Mouse (Mus musculus): ENCODE data around the gene Pdlim4.

Gene Pdlim4

GRCm38 (mm10) chr11:54100045-54100691 lies 31.4 kb upstream of the Pdlim4 start, which contains the start of gene P4ha2:
Gene P4ha2, plus strand, starts transcription at chr11:54100095.
- in situ Hi-C loops (cut with MboI; ENCODE audit: low pct_unique_long_range_greater_than_20kb in 1 of 2, low sequenced_read_pairs in 2 of 2, unreplicated experiment in 1 of 2): no loop called here

DNA sequence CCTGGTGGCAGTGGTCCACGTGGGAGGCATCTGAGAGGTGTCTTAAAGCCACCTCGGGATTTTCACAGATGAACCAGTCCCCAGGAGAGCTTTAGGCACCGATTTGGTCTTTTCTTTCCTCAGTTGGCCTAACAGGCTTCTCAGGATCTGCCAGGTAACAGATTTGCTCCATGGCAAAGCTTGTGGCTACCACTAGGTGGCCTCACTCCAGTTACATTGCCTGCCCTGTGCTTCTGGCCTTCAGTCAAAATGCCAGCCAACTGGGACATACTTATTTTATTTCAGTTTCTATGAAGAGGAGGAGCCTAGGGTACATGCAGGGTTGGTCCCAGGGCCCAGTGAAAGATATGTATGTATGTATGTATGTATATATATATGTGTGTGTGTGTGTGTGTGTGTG lies 24.2 kb upstream of the Pdlim4 start:
- in situ Hi-C loops (cut with MboI; ENCODE audit: low pct_unique_long_range_greater_than_20kb in 1 of 2, low sequenced_read_pairs in 2 of 2, unreplicated experiment in 1 of 2): no loop called here

DNA sequence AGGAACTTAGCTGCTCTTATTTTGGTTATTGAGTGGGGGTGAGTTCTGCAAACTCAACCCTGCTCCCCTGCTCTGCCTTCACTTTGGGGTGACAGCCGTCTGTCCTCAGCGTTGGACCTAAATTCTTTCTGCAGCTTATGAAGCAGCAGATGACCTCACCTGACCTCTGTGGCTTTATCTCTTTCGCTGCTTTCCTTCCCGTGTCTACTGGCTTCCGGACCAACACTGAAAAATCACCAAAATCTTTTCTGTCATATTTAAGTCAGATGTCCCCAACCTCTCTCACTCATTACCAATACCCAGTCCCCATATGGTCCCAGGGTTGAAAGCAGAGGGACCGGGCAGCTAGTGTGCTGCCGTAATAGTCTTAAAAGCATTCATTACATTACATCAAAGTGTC lies 23.4 kb upstream of the Pdlim4 start:
- in situ Hi-C loops (cut with MboI; ENCODE audit: low pct_unique_long_range_greater_than_20kb in 1 of 2, low sequenced_read_pairs in 2 of 2, unreplicated experiment in 1 of 2): no loop called here

GRCm38 (mm10) chr11:54091726-54092125 lies 22.9 kb upstream of the Pdlim4 start:
- in situ Hi-C loops (cut with MboI; ENCODE audit: low pct_unique_long_range_greater_than_20kb in 1 of 2, low sequenced_read_pairs in 2 of 2, unreplicated experiment in 1 of 2): no loop called here

DNA sequence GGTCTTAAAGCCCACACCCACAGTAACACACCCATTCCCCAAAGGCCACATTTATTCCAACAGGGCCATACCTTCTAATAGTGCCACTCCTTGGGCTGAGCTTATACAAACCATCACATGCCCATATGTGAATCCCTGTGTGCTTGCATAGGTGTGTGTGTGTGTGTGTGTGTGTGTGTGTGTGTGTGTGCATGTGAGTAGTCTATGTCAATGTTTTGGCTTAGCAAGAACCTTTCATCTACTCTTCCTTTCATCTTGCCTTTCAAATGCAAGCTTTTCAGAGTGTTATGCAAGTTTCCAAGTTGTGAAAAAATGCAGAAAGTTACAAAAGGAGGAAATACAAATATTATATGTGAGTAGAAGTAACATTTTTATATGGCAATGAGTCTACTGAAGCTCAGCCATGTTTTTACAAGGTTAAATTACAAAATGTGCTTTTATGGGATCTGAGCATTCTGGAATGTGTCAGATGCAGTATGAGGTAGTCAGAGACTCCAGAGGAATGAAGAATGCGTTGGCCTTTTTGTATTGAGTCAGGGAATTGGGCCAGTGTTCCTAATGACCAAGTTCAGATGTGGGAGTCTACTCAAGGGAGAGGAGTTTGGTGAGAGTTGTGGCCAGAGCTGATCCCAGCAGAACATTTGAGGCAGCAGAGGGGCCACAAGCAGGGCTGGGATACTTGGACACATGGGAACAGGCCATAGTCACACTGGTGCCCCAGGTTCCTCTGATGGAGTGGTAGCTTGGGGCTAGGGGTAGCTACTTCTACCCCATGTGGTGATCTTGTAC lies 21.5 kb upstream of the Pdlim4 start:
- in situ Hi-C loops (cut with MboI; ENCODE audit: low pct_unique_long_range_greater_than_20kb in 1 of 2, low sequenced_read_pairs in 2 of 2, unreplicated experiment in 1 of 2): no loop called here

DNA sequence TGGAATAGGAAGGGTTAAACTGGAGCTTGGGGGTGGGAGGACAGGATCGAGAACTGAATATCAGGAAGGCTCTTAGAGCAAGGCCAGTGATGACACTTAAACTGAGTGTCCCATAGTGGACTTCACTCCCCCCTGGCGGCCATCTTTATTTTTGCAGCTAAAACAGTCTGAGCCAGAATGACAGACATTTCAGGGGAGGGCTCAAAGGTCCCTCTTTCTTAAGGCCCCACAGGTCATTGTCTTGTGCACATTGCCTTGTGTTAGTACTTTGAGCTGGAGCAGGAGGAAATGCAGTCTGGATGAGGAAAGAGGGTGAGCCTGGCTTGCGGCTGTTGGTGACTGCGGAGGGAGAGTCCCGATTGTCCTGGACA lies 20.1 kb upstream of the Pdlim4 start:
- in situ Hi-C loops (cut with MboI; ENCODE audit: low pct_unique_long_range_greater_than_20kb in 1 of 2, low sequenced_read_pairs in 2 of 2, unreplicated experiment in 1 of 2): loop anchor here in 1 of 2 experiments (10.0 kb wide), 1 partner anchor 84 kb away; no protein-coding TSS in a partner anchor

- in situ Hi-C loops (cut with MboI; ENCODE audit: low pct_unique_long_range_greater_than_20kb in 1 of 2, low sequenced_read_pairs in 2 of 2, unreplicated experiment in 1 of 2): loop anchor here in 1 of 2 experiments (10.0 kb wide), 1 partner anchor 84 kb away; no protein-coding TSS in a partner anchor
These were observed 19.6 kb upstream of the Pdlim4 start for GRCm38 (mm10) chr11:54088253-54088946.

DNA sequence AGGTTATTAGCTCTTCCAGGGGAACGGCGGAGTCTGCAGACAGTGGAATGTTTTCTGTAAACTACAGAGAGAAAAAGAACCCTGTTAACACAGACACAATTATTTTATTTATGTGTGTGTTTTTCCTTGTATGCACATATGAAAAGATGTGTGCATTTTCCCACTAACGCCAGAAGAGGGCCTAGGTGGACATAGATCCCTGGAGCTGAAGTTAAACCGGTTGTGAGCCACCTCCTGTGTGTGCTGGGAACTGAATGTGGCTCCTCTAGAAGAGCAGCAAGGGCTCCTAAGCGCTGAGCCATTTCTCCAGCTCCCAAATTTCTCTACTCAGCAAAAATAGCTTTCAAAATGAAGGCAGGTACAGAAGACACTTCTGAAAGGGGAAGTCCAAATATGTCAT lies 17.0 kb upstream of the Pdlim4 start:
- in situ Hi-C loops (cut with MboI; ENCODE audit: low pct_unique_long_range_greater_than_20kb in 1 of 2, low sequenced_read_pairs in 2 of 2, unreplicated experiment in 1 of 2): loop anchor here in 1 of 2 experiments (10.0 kb wide), 1 partner anchor 81 kb away; no protein-coding TSS in a partner anchor

- in situ Hi-C loops (cut with MboI; ENCODE audit: low pct_unique_long_range_greater_than_20kb in 1 of 2, low sequenced_read_pairs in 2 of 2, unreplicated experiment in 1 of 2): loop anchor here in 1 of 2 experiments (10.0 kb wide), 1 partner anchor 80 kb away; no protein-coding TSS in a partner anchor
These were observed 16.2 kb upstream of the Pdlim4 start for GRCm38 (mm10) chr11:54084976-54085375.

DNA sequence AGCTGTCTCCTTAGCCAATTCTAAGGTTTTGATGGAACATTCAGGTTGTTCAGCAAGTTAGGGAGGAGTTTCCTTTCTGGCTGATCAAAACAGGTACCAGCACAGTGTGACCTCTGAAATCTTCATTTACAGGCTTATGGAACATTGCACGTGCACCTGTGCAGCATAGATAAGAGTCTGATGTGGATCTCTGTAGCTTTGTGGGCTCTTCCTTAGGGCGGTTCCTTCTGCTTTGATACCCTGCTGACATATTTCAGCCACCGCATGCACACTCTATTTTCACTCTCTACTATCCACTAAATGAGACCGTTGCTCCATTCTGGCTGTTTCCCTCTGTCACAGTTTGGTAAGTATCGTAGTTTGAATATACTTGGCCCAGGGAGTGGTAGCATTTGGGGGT lies 13.9 kb upstream of the Pdlim4 start:
- in situ Hi-C loops (cut with MboI; ENCODE audit: low pct_unique_long_range_greater_than_20kb in 1 of 2, low sequenced_read_pairs in 2 of 2, unreplicated experiment in 1 of 2): loop anchor here in 1 of 2 experiments (10.0 kb wide), 1 partner anchor 78 kb away; no protein-coding TSS in a partner anchor

DNA sequence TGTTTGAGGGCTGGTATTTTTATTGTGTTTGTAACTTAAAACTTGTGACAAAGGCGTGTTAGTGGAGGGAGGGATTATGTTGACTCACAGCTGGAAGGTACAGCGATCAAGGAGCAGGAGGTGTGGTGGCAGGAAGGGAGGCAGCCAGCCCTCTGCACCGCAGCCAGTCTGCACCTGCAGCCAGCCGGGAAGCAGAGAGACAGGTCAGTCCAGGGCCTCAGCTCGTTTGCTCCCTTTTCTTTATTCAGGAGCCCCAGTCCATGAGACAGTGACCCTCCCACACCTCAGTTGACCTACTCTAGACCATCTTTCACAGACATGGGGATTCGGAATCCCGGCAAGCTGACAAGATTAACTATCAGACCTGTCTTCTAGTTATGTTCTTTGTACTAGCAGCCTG lies 11.6 kb upstream of the Pdlim4 start:
- in situ Hi-C loops (cut with MboI; ENCODE audit: low pct_unique_long_range_greater_than_20kb in 1 of 2, low sequenced_read_pairs in 2 of 2, unreplicated experiment in 1 of 2): loop anchor here in 1 of 2 experiments (10.0 kb wide), 1 partner anchor 76 kb away; no protein-coding TSS in a partner anchor

GRCm38 (mm10) chr11:54076101-54076500 lies 7.3 kb upstream of the Pdlim4 start:
- in situ Hi-C loops (cut with MboI; ENCODE audit: low pct_unique_long_range_greater_than_20kb in 1 of 2, low sequenced_read_pairs in 2 of 2, unreplicated experiment in 1 of 2): no loop called here

GRCm38 (mm10) chr11:54075353-54075752 lies 6.5 kb upstream of the Pdlim4 start:
- in situ Hi-C loops (cut with MboI; ENCODE audit: low pct_unique_long_range_greater_than_20kb in 1 of 2, low sequenced_read_pairs in 2 of 2, unreplicated experiment in 1 of 2): no loop called here

DNA sequence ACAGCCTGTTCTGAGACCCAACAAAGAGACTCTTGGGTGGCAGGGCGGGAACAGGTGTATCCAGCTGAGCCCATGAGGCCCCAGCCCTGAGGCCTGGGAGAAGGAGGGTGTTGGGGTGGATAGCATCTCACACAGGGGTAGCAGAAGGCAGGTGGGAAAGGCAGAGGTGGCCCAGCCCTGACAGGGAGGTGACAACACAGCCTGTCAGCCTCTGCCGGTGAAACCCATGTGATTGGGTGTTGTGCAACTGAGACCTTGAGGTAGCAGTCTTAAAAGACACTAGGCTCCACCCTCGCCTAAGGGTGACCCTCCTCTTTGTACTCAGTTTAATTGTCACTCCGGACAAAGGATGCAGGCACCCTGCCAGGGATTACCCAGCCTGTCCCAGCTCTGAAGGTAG lies 4.5 kb upstream of the Pdlim4 start:
- in situ Hi-C loops (cut with MboI; ENCODE audit: low pct_unique_long_range_greater_than_20kb in 1 of 2, low sequenced_read_pairs in 2 of 2, unreplicated experiment in 1 of 2): no loop called here

GRCm38 (mm10) chr11:54071726-54072445 lies 3.1 kb upstream of the Pdlim4 start:
- in situ Hi-C loops (cut with MboI; ENCODE audit: low pct_unique_long_range_greater_than_20kb in 1 of 2, low sequenced_read_pairs in 2 of 2, unreplicated experiment in 1 of 2): no loop called here

GRCm38 (mm10) chr11:54067996-54068519 lies 756 bp downstream of the Pdlim4 start:
- in situ Hi-C loops (cut with MboI; ENCODE audit: low pct_unique_long_range_greater_than_20kb in 1 of 2, low sequenced_read_pairs in 2 of 2, unreplicated experiment in 1 of 2): no loop called here

DNA sequence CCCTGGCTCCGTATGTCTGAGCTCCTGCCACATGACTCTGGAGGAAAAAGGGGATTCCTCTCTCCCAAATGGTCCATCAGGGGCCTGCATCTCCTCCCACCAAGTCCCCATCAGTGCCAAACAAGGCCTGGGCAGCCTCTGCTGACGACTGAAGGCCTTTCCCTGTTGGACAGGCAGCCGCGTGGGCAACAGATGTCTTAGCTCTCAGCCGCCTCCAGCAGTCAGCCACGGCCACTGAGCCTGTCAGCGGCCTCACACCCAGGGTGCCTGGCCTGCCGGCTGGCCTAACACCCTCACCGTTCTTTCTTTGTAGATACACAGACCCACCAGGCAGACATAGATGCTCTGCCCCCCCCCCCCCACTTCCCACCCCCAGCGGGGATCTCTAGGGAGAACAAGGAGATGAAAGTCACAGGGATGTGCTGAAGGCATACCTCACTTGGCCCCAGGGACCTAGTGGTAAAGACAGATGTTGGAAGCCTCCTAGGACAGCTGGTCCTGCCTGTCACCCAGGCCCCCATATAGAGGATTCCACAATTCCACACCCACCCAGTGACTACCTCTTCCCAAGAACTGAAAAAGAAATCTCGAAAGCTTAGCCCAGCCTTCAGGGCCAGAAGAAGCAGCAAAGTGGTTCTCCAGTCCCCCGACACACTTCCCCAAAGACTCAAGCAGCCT lies 1.4 kb downstream of the Pdlim4 start:
- in situ Hi-C loops (cut with MboI; ENCODE audit: low pct_unique_long_range_greater_than_20kb in 1 of 2, low sequenced_read_pairs in 2 of 2, unreplicated experiment in 1 of 2): no loop called here

GRCm38 (mm10) chr11:54066400-54066799 lies 2.4 kb downstream of the Pdlim4 start:
- in situ Hi-C loops (cut with MboI; ENCODE audit: low pct_unique_long_range_greater_than_20kb in 1 of 2, low sequenced_read_pairs in 2 of 2, unreplicated experiment in 1 of 2): no loop called here
